Mouse (Mus musculus) hindbrain, postnatal 0 days (tissue): Measurements from ENCODE around the gene Gtsf1l. TPM values are rescaled to one million over a fixed set of nuclear protein-coding genes. Genes with fewer than 3 reads are reported as not detected.

ENCODE experiments used
- ATAC-seq: fragments of 200-750 bp; cut with Nextera tagmentation; 2 replicates; pipeline ENCODE4 v1.8.0; 2017; ENCODE audit warnings: mild to moderate bottlenecking, moderate TSS enrichment, moderate library complexity
- DNase-seq: peaks from one replicate; pipeline ENCODE4 v3.0.0-alpha.2; 2015; ENCODE audit warnings: low spot score
- H3K27ac ChIP-seq: fragments of 300-500 bp; sonication (generic); 2 replicates; pipeline ENCODE4 v1.5.1; 2014; ENCODE audit warnings: mild to moderate bottlenecking
- H3K27me3 ChIP-seq: fragments of 300-500 bp; sonication (generic); 2 replicates; pipeline ENCODE4 v1.6.1; 2014; ENCODE audit warnings: low read length, mixed read lengths; ENCODE audit not compliant: insufficient read depth
- H3K36me3 ChIP-seq: fragments of 300-500 bp; sonication (generic); 2 replicates; pipeline ENCODE4 v1.6.1; 2014; ENCODE audit warnings: low read length, mixed read lengths; ENCODE audit not compliant: insufficient read depth
- H3K4me1 ChIP-seq: fragments of 300-500 bp; sonication (generic); 2 replicates; pipeline ENCODE4 v1.6.1; 2014; ENCODE audit warnings: antibody characterized with exemption, low read length, mixed read lengths; ENCODE audit not compliant: insufficient read depth
- H3K4me2 ChIP-seq: fragments of 300-500 bp; sonication (generic); 2 replicates; pipeline ENCODE4 v1.6.1; 2014; ENCODE audit warnings: low read depth, mild to moderate bottlenecking, low read length, moderate library complexity, mixed read lengths
- H3K4me3 ChIP-seq: fragments of 300-500 bp; sonication (generic); 2 replicates; pipeline ENCODE4 v1.5.1; 2014; ENCODE audit warnings: low read length
- H3K9ac ChIP-seq: fragments of 300-500 bp; sonication (generic); replicated peaks from 2 replicates; pipeline ENCODE4 v1.6.1; 2014; ENCODE audit warnings: mild to moderate bottlenecking, low read length, moderate library complexity, mixed read lengths
- H3K9me3 ChIP-seq: fragments of 300-500 bp; sonication (generic); 2 replicates; pipeline ENCODE4 v1.6.1; 2016; ENCODE audit warnings: low read length, mixed read lengths
- CTCF ChIP-seq: IDR thresholded peaks from 2 replicates; pipeline ENCODE4 v1.5.1; 2016; ENCODE audit warnings: antibody characterized with exemption, control low read depth, low read depth
- WGBS: fragments of 180-500 bp; shearing (Covaris S2); extraction: QIAGEN DNeasy Blood & Tissue Kit; methylation state at CpG from one replicate; pipeline ENCODE4 v1.1.7; 2014; 5-methylcytosine and 5-hydroxymethylcytosine counted together
- polyA plus RNA-seq: library from polyadenylated mRNA; unstranded; fragments of >200 nt; fragmentation: Nextera tagmentation; extraction: Ambion mirVana; gene quantifications from 2 replicates; pipeline ENCODE4 v1.2.1, GENCODE M21; 2015
- total RNA-seq: library from RNA; depleted of rRNA; stranded (reverse); fragments of >200 nt; gene quantifications from 2 replicates; pipeline ENCODE4 v1.2.3, GENCODE M21; 2014

Gtsf1l gene
- total and polyA plus RNA-seq, 2 experiments from 2014 or later = not detected

GRCm38 (mm10) chr2:163121353-163121660 lies 33.7 kb upstream of the Gtsf1l start:
- Histone ChIP-seq H3K27ac (no peak overlapping the region), H3K4me2 (no peak overlapping the region), H3K4me1 (peaks cover 8% of the 10 kb centered on the region; the same call in 1 of the 2 replicates), H3K27me3 (peaks cover 8% of the 10 kb centered on the region), H3K36me3 (no peaks in the 10 kb centered on the region), H3K9me3 (no peaks in the 10 kb centered on the region), H3K4me3 (no peak overlapping the region), H3K9ac (no peak overlapping the region)
- ATAC-seq = no peak
- TF ChIP-seq CTCF = no peak
- DNase-seq = no peak
- WGBS = 86% methylated on average over 3 of the region's 3 CpGs

- Histone ChIP-seq H3K4me2 (no peak overlapping the region), H3K27me3 (peaks cover 8% of the 10 kb centered on the region), H3K27ac (no peak overlapping the region), H3K9ac (no peak overlapping the region), H3K4me3 (no peak overlapping the region), H3K4me1 (peaks cover 8% of the 10 kb centered on the region; the same call in 1 of the 2 replicates), H3K9me3 (no peaks in the 10 kb centered on the region), H3K36me3 (no peaks in the 10 kb centered on the region)
- ATAC-seq = no peak
- no peak for DNase-seq
- 56% methylated on average over 15 of the region's 15 CpGs for WGBS
- TF ChIP-seq CTCF = no peak
Measured at GRCm38 (mm10) chr2:163120626-163121352, 33.1 kb upstream of the Gtsf1l start.

GRCm38 (mm10) chr2:163111413-163112201 lies 24.0 kb upstream of the Gtsf1l start:
- DNase-seq = peak; percentile 73
- no peak for TF ChIP-seq CTCF
- no peaks in the 10 kb centered on the region for H3K36me3 ChIP-seq
- H3K4me3 ChIP-seq = no peak overlapping the region
- peaks cover 3% of the 10 kb centered on the region; the same call in 1 of the 2 replicates for H3K27me3 ChIP-seq
- no peaks in the 10 kb centered on the region for H3K9me3 ChIP-seq
- no peak overlapping the region for H3K9ac ChIP-seq
- ATAC-seq = peak; percentile 43; the same call in 1 of the 2 replicates
- H3K27ac ChIP-seq = peak overlapping the region; percentile 54; the same call in 1 of the 2 replicates
- peak overlapping the region; percentile 1; the same call in 1 of the 2 replicates for H3K4me2 ChIP-seq
- peaks cover 9% of the 10 kb centered on the region; the same call in 1 of the 2 replicates for H3K4me1 ChIP-seq
- WGBS = 16% methylated on average over 16 of the region's 16 CpGs

GRCm38 (mm10) chr2:163110706-163111105 lies 23.1 kb upstream of the Gtsf1l start:
- WGBS = 96% methylated on average over 1 of the region's 1 CpGs
- Histone ChIP-seq H3K9me3 (no peaks in the 10 kb centered on the region), H3K4me3 (no peak overlapping the region), H3K27ac (no peak overlapping the region), H3K4me1 (peaks cover 9% of the 10 kb centered on the region; the same call in 1 of the 2 replicates), H3K9ac (no peak overlapping the region), H3K27me3 (peaks cover 3% of the 10 kb centered on the region; the same call in 1 of the 2 replicates), H3K36me3 (no peaks in the 10 kb centered on the region), H3K4me2 (no peak overlapping the region)
- ATAC-seq (no peak), DNase-seq (no peak)
- 0 out of 2 replicates have a peak, but pooled peaks have one; percentile 10 for TF ChIP-seq CTCF

- no peak for TF ChIP-seq CTCF
- 17% methylated on average over 9 of the region's 9 CpGs for WGBS
- H3K4me3 ChIP-seq = no peak overlapping the region
- H3K9me3 ChIP-seq = no peaks in the 10 kb centered on the region
- H3K4me1 ChIP-seq = peaks cover 12% of the 10 kb centered on the region; the same call in 1 of the 2 replicates
- no peak overlapping the region for H3K4me2 ChIP-seq
- H3K27me3 ChIP-seq = peaks cover 3% of the 10 kb centered on the region; the same call in 1 of the 2 replicates
- DNase-seq (peak; percentile 56), ATAC-seq (no peak)
- H3K9ac ChIP-seq = no peak overlapping the region
- no peaks in the 10 kb centered on the region for H3K36me3 ChIP-seq
- no peak overlapping the region for H3K27ac ChIP-seq
Measured at GRCm38 (mm10) chr2:163108385-163108784, 20.7 kb upstream of the Gtsf1l start.

GRCm38 (mm10) chr2:163104086-163104770 lies 16.6 kb upstream of the Gtsf1l start:
- H3K27me3 ChIP-seq = peaks cover 8% of the 10 kb centered on the region; the same call in 1 of the 2 replicates
- no peak overlapping the region for H3K4me2 ChIP-seq
- no peak for ATAC-seq
- DNase-seq = peak; percentile 33
- no peaks in the 10 kb centered on the region for H3K36me3 ChIP-seq
- H3K4me1 ChIP-seq = peaks cover 9% of the 10 kb centered on the region; the same call in 1 of the 2 replicates
- no peak for TF ChIP-seq CTCF
- H3K4me3 ChIP-seq = no peak overlapping the region
- H3K27ac ChIP-seq = no peak overlapping the region
- 52% methylated on average over 13 of the region's 13 CpGs for WGBS
- no peaks in the 10 kb centered on the region for H3K9me3 ChIP-seq
- H3K9ac ChIP-seq = no peak overlapping the region
